Mouse (Mus musculus) left cerebral cortex, postnatal 25 days (tissue): ENCODE results near the gene Lgr4. TPM values are rescaled to one million over a fixed set of nuclear protein-coding genes. Genes with fewer than 3 reads are reported as not detected.
A peak's percentile ranks its signal among the peaks of the same experiment; 100 is the strongest.
"Not testable (repeated sequence)": the region's sequence is repeated elsewhere in the genome, so short reads cannot be mapped to it uniquely, and the experiment has no call there.

Experiments used
- DNase-seq, 2 experiments: peaks; one replicate each; pipeline ENCODE4 v3.0.0; 2022; ENCODE audit warnings: low spot score in 2 of 2, mixed read lengths in 1 of 2
- intact Hi-C: fragments of 180-260 bp; cut with DNase I; formaldehyde crosslinking; loops from one replicate; pipeline ENCODE4 v1.15.1; 2025
- total RNA-seq, 2 experiments: library from RNA; stranded (reverse); gene quantifications; 2 replicates each; pipeline ENCODE4 v1.2.3; 2021

The Lgr4 gene
- total RNA-seq: 10 to 100 TPM; 24.3 to 27.4 TPM

- peak; percentile 91 to 98 for DNase-seq
- intact Hi-C loops: loop anchor here (5.0 to 10.0 kb wide), 2 partner anchors 100 to 447 kb away; partner anchors contain the start of genes Ccdc34 and Fibin
Measured at GRCm38 (mm10) chr2:109917496-109918413, at the start of gene Lgr4. TSS of gene Lgr4 (plus strand) at chr2:109917647.

GRCm38 (mm10) chr2:109879429-109879828 lies 38.0 kb upstream of the Lgr4 start:
- DNase-seq, intact Hi-C loops: not testable (repeated sequence)

- intact Hi-C loops: no loop called here
- no peak for DNase-seq
Measured at GRCm38 (mm10) chr2:109881111-109881510, 36.3 kb upstream of the Lgr4 start.

- intact Hi-C loops: no loop called here
- DNase-seq: no peak
Measured at GRCm38 (mm10) chr2:109881625-109882024, 35.8 kb upstream of the Lgr4 start.

GRCm38 (mm10) chr2:109884106-109884505 lies 33.3 kb upstream of the Lgr4 start:
- DNase-seq: peak; percentile 20 to 83

GRCm38 (mm10) chr2:109884507-109884906 lies 32.9 kb upstream of the Lgr4 start:
- intact Hi-C loops: no loop called here
- DNase-seq: peak in 1 of 2 experiments; percentile 49

More at GRCm38 (mm10) chr2:109884106-109884505, 33.3 kb upstream of the Lgr4 start:
- intact Hi-C loops: no loop called here

GRCm38 (mm10) chr2:109890068-109890467 lies 27.4 kb upstream of the Lgr4 start:
- no peak for DNase-seq
- intact Hi-C loops: loop anchor here (10.0 kb wide), 1 partner anchor 1925 kb away; no protein-coding TSS in a partner anchor

- intact Hi-C loops: loop anchor here (10.0 kb wide), 1 partner anchor 1926 kb away; no protein-coding TSS in a partner anchor
- peak; percentile 95 to 98 for DNase-seq
Measured at GRCm38 (mm10) chr2:109890597-109890996, 26.9 kb upstream of the Lgr4 start, which contains the start of gene Lin7c. TSS of gene Lin7c (plus strand) at chr2:109890853.

GRCm38 (mm10) chr2:109891031-109891430 lies 26.4 kb upstream of the Lgr4 start:
- intact Hi-C loops: loop anchor here (10.0 kb wide), 1 partner anchor 1926 kb away; no protein-coding TSS in a partner anchor
- DNase-seq: no peak

GRCm38 (mm10) chr2:109891471-109891870 lies 26.0 kb upstream of the Lgr4 start:
- peak in 1 of 2 experiments; percentile 18 for DNase-seq
- intact Hi-C loops: loop anchor here (10.0 kb wide), 1 partner anchor 1927 kb away; no protein-coding TSS in a partner anchor

- DNase-seq: no peak
- intact Hi-C loops: loop anchor here (10.0 kb wide), 1 partner anchor 1932 kb away; no protein-coding TSS in a partner anchor
Measured at GRCm38 (mm10) chr2:109896311-109896710, 21.1 kb upstream of the Lgr4 start.

- no peak for DNase-seq
- intact Hi-C loops: loop anchor here (5.0 to 10.0 kb wide), 3 partner anchors 114 to 1152 kb away; partner anchors contain the start of gene Ccdc34
Measured at GRCm38 (mm10) chr2:109902869-109903268, 14.6 kb upstream of the Lgr4 start.

- intact Hi-C loops: loop anchor here (1.0 to 10.0 kb wide), 4 partner anchors 113 to 1151 kb away; partner anchors contain the start of gene Ccdc34
- DNase-seq: peak; percentile 87 to 93
Measured at GRCm38 (mm10) chr2:109904171-109904821, 13.2 kb upstream of the Lgr4 start.

GRCm38 (mm10) chr2:109909122-109909521 lies 8.3 kb upstream of the Lgr4 start:
- intact Hi-C loops: loop anchor here (5.0 to 10.0 kb wide), 2 partner anchors 93 to 1146 kb away; no protein-coding TSS in a partner anchor
- no peak for DNase-seq

- intact Hi-C loops: loop anchor here (10.0 kb wide), 1 partner anchor 453 kb away; the partner anchor contains the start of gene Fibin
- no peak for DNase-seq
Measured at GRCm38 (mm10) chr2:109912216-109912615, 5.2 kb upstream of the Lgr4 start.

- DNase-seq: no peak
- intact Hi-C loops: loop anchor here (10.0 kb wide), 1 partner anchor 452 kb away; the partner anchor contains the start of gene Fibin
Measured at GRCm38 (mm10) chr2:109912766-109913165, 4.7 kb upstream of the Lgr4 start.

- DNase-seq: no peak
- intact Hi-C loops: loop anchor here (10.0 kb wide), 1 partner anchor 452 kb away; the partner anchor contains the start of gene Fibin
Measured at GRCm38 (mm10) chr2:109913241-109913640, 4.2 kb upstream of the Lgr4 start.

GRCm38 (mm10) chr2:109914601-109915000 lies 2.8 kb upstream of the Lgr4 start:
- intact Hi-C loops: loop anchor here (10.0 kb wide), 1 partner anchor 450 kb away; the partner anchor contains the start of gene Fibin
- DNase-seq: no peak

GRCm38 (mm10) chr2:109916782-109917495 lies 508 bp upstream of the Lgr4 start:
- intact Hi-C loops: loop anchor here (5.0 to 10.0 kb wide), 2 partner anchors 100 to 448 kb away; partner anchors contain the start of genes Ccdc34 and Fibin
- no peak for DNase-seq
